Mouse (Mus musculus) CH12.LX (cell line): ENCODE measurements around the gene Tmc8. TPM values are rescaled to one million over a fixed set of nuclear protein-coding genes. Genes with fewer than 3 reads are reported as not detected.

Experiments
- DNase-seq: peaks from one replicate; pipeline ENCODE4 v3.0.0-alpha.2; 2013; ENCODE audit errors: extremely low read depth
- H3K27ac ChIP-seq: 2 replicates; pipeline ENCODE4 v1.5.1; 2012; ENCODE audit warnings: low read depth, mild to moderate bottlenecking, control low read depth, moderate library complexity; ENCODE audit not compliant: insufficient read depth
- H3K27me3 ChIP-seq: replicated peaks from 2 replicates; pipeline ENCODE3; 2012; ENCODE audit warnings: inconsistent platforms
- H3K36me3 ChIP-seq, 2 experiments: replicated peaks in 1 of 2; 2 replicates each; pipeline versions ENCODE3 to v1.6.1; 2012; ENCODE audit warnings: inconsistent platforms in 1 of 2, low read length in 1 of 2, mild to moderate bottlenecking in 1 of 2, mixed read lengths in 1 of 2, moderate library complexity in 1 of 2; ENCODE audit not compliant: control insufficient read depth in 1 of 2, insufficient read depth in 1 of 2
- H3K4me1 ChIP-seq, 2 experiments: 2 replicates each; pipeline ENCODE4 v1.6.1; 2012; ENCODE audit warnings: inconsistent platforms in 1 of 2, moderate library complexity in 1 of 2; ENCODE audit not compliant: insufficient read depth in 2 of 2, control insufficient read depth in 1 of 2
- H3K4me2 ChIP-seq: 2 replicates; pipeline ENCODE4 v1.6.1; 2012; ENCODE audit warnings: low read depth, mild to moderate bottlenecking, control low read depth; ENCODE audit not compliant: poor library complexity, insufficient read depth, severe bottlenecking
- H3K4me3 ChIP-seq, 3 experiments: fragments of 150-350 bp in 1 of 3; sonication (generic) in 1 of 3; replicated peaks in 1 of 3; 2 replicates each; pipeline versions ENCODE3 to v1.5.1; 2011 to 2012; ENCODE audit warnings: low read depth in 2 of 3, low read length in 2 of 3, mild to moderate bottlenecking in 2 of 3, moderate library complexity in 2 of 3, control low read depth in 1 of 3, improper control_type of control experiment in 1 of 3, inconsistent platforms in 1 of 3, mixed read lengths in 1 of 3; ENCODE audit not compliant: poor library complexity in 1 of 3
- H3K79me2 ChIP-seq: replicated peaks from 2 replicates; pipeline ENCODE4 v1.6.1; 2012; ENCODE audit warnings: mild to moderate bottlenecking, moderate library complexity; ENCODE audit not compliant: control insufficient read depth, poor library complexity, insufficient read depth, severe bottlenecking; ENCODE audit errors: extremely low read depth
- H3K9ac ChIP-seq: 2 replicates; pipeline ENCODE4 v1.6.1; 2012; ENCODE audit warnings: low read depth, mild to moderate bottlenecking, control low read depth, moderate library complexity; ENCODE audit not compliant: insufficient read depth
- H3K9me3 ChIP-seq: replicated peaks from 2 replicates; pipeline ENCODE3; 2012; ENCODE audit warnings: low read length, inconsistent platforms, mixed read lengths
- CHD1 ChIP-seq: IDR thresholded peaks from 2 replicates; pipeline ENCODE4 v1.6.1; 2012; ENCODE audit warnings: low read depth, low read length, improper control_type of control experiment, inconsistent platforms
- CHD2 ChIP-seq: IDR thresholded peaks from 2 replicates; pipeline ENCODE4 v1.6.1; 2011; ENCODE audit warnings: low read length, improper control_type of control experiment
- E2F4 ChIP-seq: IDR thresholded peaks from 2 replicates; pipeline ENCODE4 v1.6.1; 2011; ENCODE audit warnings: low read depth, low read length, improper control_type of control experiment; ENCODE audit not compliant: insufficient replicate concordance
- ELF1 ChIP-seq: IDR thresholded peaks from 2 replicates; pipeline ENCODE4 v1.6.1; 2014; ENCODE audit warnings: low read depth, mild to moderate bottlenecking, inconsistent platforms, low read length, improper control_type of control experiment
- EP300 ChIP-seq: IDR thresholded peaks from 2 replicates; pipeline ENCODE4 v1.6.1; 2011; ENCODE audit warnings: low read length, improper control_type of control experiment
- ETS1 ChIP-seq: conservative IDR thresholded peaks from 2 replicates; pipeline ENCODE4 v1.6.1; 2012; ENCODE audit warnings: low read depth, mild to moderate bottlenecking, inconsistent platforms, low read length, improper control_type of control experiment, moderate library complexity
- IRF4 ChIP-seq: IDR thresholded peaks from 2 replicates; pipeline ENCODE4 v1.6.1; 2014; ENCODE audit warnings: low read depth, mild to moderate bottlenecking, inconsistent platforms, low read length, improper control_type of control experiment
- JUN ChIP-seq: IDR thresholded peaks from 2 replicates; pipeline ENCODE4 v1.6.1; 2011; ENCODE audit warnings: low read depth, mild to moderate bottlenecking, low read length, improper control_type of control experiment, moderate library complexity; ENCODE audit not compliant: insufficient read depth
- KAT2A ChIP-seq: IDR thresholded peaks from 2 replicates; pipeline ENCODE4 v1.6.1; 2012; ENCODE audit warnings: low read length, improper control_type of control experiment, inconsistent platforms; ENCODE audit not compliant: insufficient replicate concordance
- MAFK ChIP-seq: IDR thresholded peaks from 2 replicates; pipeline ENCODE4 v1.6.1; 2011; ENCODE audit warnings: low read length, improper control_type of control experiment; ENCODE audit not compliant: insufficient replicate concordance
- MAZ ChIP-seq: IDR thresholded peaks from 2 replicates; pipeline ENCODE4 v1.6.1; 2012; ENCODE audit warnings: low read depth, mild to moderate bottlenecking, inconsistent platforms, low read length, improper control_type of control experiment, moderate library complexity
- MEF2A ChIP-seq: IDR thresholded peaks from 2 replicates; pipeline ENCODE4 v1.6.1; 2014; ENCODE audit warnings: low read depth, mild to moderate bottlenecking, inconsistent platforms, low read length, improper control_type of control experiment, borderline replicate concordance
- MXI1 ChIP-seq: IDR thresholded peaks from 2 replicates; pipeline ENCODE4 v1.6.1; 2011; ENCODE audit warnings: mild to moderate bottlenecking, low read depth, low read length, improper control_type of control experiment
- MYC ChIP-seq: IDR thresholded peaks from 2 replicates; pipeline ENCODE4 v1.6.1; 2011; ENCODE audit warnings: low read depth, mild to moderate bottlenecking, improper control_type of control experiment, low read length
- NRF1 ChIP-seq: IDR thresholded peaks from 2 replicates; pipeline ENCODE4 v1.6.1; 2014; ENCODE audit warnings: low read depth, mild to moderate bottlenecking, inconsistent platforms, low read length, improper control_type of control experiment, moderate library complexity
- POLR2A ChIP-seq: IDR thresholded peaks from 2 replicates; pipeline ENCODE4 v1.6.1; 2011; ENCODE audit warnings: low read depth, mild to moderate bottlenecking, improper control_type of control experiment, low read length
- RAD21 ChIP-seq: IDR thresholded peaks from 2 replicates; pipeline ENCODE4 v1.6.1; 2011; ENCODE audit warnings: low read depth, mild to moderate bottlenecking, low read length, improper control_type of control experiment, moderate library complexity
- SIN3A ChIP-seq: IDR thresholded peaks from 2 replicates; pipeline ENCODE4 v1.6.1; 2012; ENCODE audit warnings: low read length, improper control_type of control experiment, inconsistent platforms
- SMC3 ChIP-seq: IDR thresholded peaks from 2 replicates; pipeline ENCODE4 v1.6.1; 2011; ENCODE audit warnings: low read depth, low read length, improper control_type of control experiment
- TBP ChIP-seq: conservative IDR thresholded peaks from 2 replicates; pipeline ENCODE4 v1.6.1; 2011; ENCODE audit warnings: low read depth, low read length, improper control_type of control experiment
- UBTF ChIP-seq: IDR thresholded peaks from 2 replicates; pipeline ENCODE4 v1.6.1; 2012; ENCODE audit warnings: low read depth, mild to moderate bottlenecking, inconsistent platforms, low read length, improper control_type of control experiment, moderate library complexity
- USF1 ChIP-seq: IDR thresholded peaks from 2 replicates; pipeline ENCODE4 v1.6.1; 2014; ENCODE audit warnings: low read depth, mild to moderate bottlenecking, inconsistent platforms, low read length, improper control_type of control experiment
- ZC3H11A ChIP-seq: IDR thresholded peaks from 2 replicates; pipeline ENCODE4 v1.6.1; 2012; ENCODE audit warnings: low read depth, mild to moderate bottlenecking, inconsistent platforms, low read length, improper control_type of control experiment
- ZKSCAN1 ChIP-seq: IDR thresholded peaks from 2 replicates; pipeline ENCODE4 v1.6.1; 2012; ENCODE audit warnings: low read depth, inconsistent platforms, low read length, improper control_type of control experiment, borderline replicate concordance
- ZMIZ1 ChIP-seq: IDR thresholded peaks from 2 replicates; pipeline ENCODE4 v1.6.1; 2012; ENCODE audit warnings: low read depth, mild to moderate bottlenecking, inconsistent platforms, low read length, improper control_type of control experiment
- ZNF384 ChIP-seq: IDR thresholded peaks from 2 replicates; pipeline ENCODE4 v1.6.1; 2012; ENCODE audit warnings: low read depth, low read length, improper control_type of control experiment, inconsistent platforms
- dilution Hi-C: fragments of 300-500 bp; cut with MboI; formaldehyde crosslinking; loops from 2 replicates; pipeline ENCODE4 v1.14.3; 2020; ENCODE audit warnings: low sequenced_read_pairs; ENCODE audit not compliant: extremely low pct_unique_long_range_greater_than_20kb, extremely low pct_ligation_motif_present
- in situ Hi-C: fragments of 300-500 bp; cut with MboI; formaldehyde crosslinking; loops from 3 replicates; pipeline ENCODE4 v1.14.3; 2019; ENCODE audit warnings: low sequenced_read_pairs, low pct_ligation_motif_present, low pct_unique_long_range_greater_than_20kb, mixed read lengths
- polyA plus RNA-seq: library from polyadenylated mRNA; unstranded; fragments of >175 nt; gene quantifications from 2 replicates; pipeline ENCODE4 v1.2.1, GENCODE M21; 2012; ENCODE audit warnings: low read depth; ENCODE audit not compliant: insufficient read length
- total RNA-seq, 2 experiments: library from RNA; depleted of rRNA; stranded (reverse); fragments of 300-350 nt in 1 of 2; fragments of >200 nt in 1 of 2; gene quantifications; 2 replicates each; pipeline ENCODE4 v1.2.3; 2012 to 2014

Gene Tmc8
- total and polyA plus RNA-seq, 3 experiments, result 2.2 to 9.8 (median 6.1) TPM

DNA sequence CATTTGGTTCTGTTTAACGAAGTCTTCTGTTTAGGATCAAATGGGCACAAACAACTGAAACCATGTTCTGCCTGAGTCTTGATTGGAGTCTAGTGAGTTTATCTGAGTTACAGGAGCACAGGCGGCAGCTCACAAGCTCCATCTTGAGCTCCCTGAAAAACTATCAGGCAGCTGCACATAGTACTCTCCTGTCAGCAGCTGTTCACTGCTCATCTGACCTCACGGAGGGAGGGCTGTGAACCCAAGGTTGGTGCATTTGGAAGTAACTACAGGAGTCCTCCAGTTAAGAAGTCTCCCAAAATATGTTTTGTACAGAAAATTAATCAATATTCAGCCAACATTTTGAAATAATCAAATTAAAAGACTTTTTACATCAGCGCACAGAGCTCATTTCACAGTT lies 33.2 kb upstream of the Tmc8 start:
- peaks cover 66 to 78% of the 10 kb centered on the region in 2 experiments for H3K36me3 ChIP-seq
- dilution Hi-C loops, result no loop called here
- DNase-seq, result no peak
- TF ChIP-seq CHD1 (no peak), MAZ (no peak), ZMIZ1 (no peak), EP300 (no peak), E2F4 (no peak), JUN (no peak), UBTF (no peak), ELF1 (no peak), CHD2 (no peak), ZKSCAN1 (no peak), NRF1 (no peak), MYC (no peak), IRF4 (no peak), RAD21 (no peak), MAFK (no peak), MXI1 (no peak), MEF2A (no peak), KAT2A (no peak), SMC3 (no peak), ZNF384 (no peak)
- H3K27ac ChIP-seq, result no peak overlapping the region
- H3K9me3 ChIP-seq, result no peaks in the 10 kb centered on the region
- no peak overlapping the region for H3K4me2 ChIP-seq
- peaks cover 3 to 41% of the 10 kb centered on the region in 2 experiments for H3K4me1 ChIP-seq
- H3K9ac ChIP-seq, result no peak overlapping the region
- H3K79me2 ChIP-seq, result no peaks in the 10 kb centered on the region
- H3K27me3 ChIP-seq, result no peaks in the 10 kb centered on the region
- H3K4me3 ChIP-seq, result no peak overlapping the region
- in situ Hi-C loops, result no loop called here

DNA sequence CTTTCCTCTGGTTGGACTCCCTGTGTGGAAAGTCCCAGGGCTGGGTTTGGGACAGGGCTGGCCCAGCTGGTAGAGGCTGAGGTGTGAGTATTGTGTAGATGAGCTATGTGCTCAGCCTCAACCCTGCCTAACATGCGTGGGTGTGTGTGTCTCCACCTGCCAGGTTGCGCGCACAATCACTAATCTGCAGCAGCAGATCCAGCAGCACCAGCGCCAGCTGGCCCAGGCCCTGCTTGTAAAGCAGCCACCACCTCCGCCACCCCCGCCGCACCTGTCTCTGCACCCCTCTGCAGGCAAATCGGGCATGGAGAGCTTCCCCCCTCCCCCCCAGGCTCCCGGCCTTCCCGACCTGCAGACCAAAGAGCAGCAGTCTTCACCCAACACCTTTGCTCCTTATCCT lies 32.5 kb upstream of the Tmc8 start:
- in situ Hi-C loops (no loop called here), dilution Hi-C loops (no loop called here)
- H3K79me2 ChIP-seq, result no peaks in the 10 kb centered on the region
- H3K9me3 ChIP-seq, result no peaks in the 10 kb centered on the region
- H3K9ac ChIP-seq, result no peak overlapping the region
- H3K27ac ChIP-seq, result no peak overlapping the region
- no peak overlapping the region for H3K4me3 ChIP-seq
- H3K4me2 ChIP-seq, result no peak overlapping the region
- no peak for DNase-seq
- H3K36me3 ChIP-seq, result peaks cover 65 to 78% of the 10 kb centered on the region in 2 experiments
- no peaks in the 10 kb centered on the region for H3K27me3 ChIP-seq
- H3K4me1 ChIP-seq, result peaks cover 3 to 35% of the 10 kb centered on the region in 2 experiments
- no peak for TF ChIP-seq ZC3H11A
- TF ChIP-seq IRF4, result no peak
- no peak for TF ChIP-seq ETS1
- no peak for TF ChIP-seq RAD21
- TF ChIP-seq EP300, result no peak
- TF ChIP-seq TBP, result no peak
- no peak for TF ChIP-seq CHD2
- TF ChIP-seq ZKSCAN1, result no peak
- no peak for TF ChIP-seq USF1
- no peak for TF ChIP-seq POLR2A
- no peak for TF ChIP-seq CHD1
- TF ChIP-seq SIN3A, result no peak
